Mouse (Mus musculus): ENCODE results near the gene Ssu2.

Ssu2 gene

DNA sequence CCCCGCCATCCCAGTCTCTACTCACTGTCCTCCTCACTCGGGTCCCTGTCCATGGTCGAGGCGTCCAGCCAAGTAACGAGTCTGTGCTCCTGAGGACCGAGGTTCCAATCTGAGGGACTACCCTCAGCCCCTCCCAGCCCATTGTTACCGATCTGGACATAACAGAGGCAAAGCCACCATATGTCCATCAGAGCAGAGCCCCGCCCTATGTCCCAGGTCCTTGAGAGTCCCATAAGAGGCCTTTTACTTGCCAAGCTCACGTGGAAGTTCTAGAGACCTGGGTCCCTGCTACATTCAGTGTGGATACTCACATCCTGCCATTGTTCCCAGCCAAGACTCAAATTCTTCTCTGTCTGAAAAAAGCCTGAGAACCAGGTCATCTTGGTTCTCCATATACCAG lies at the start of gene Ssu2:
Gene Ssu2, minus strand, starts transcription at position 77 of the 400 bp plus-strand sequence.
- peak; percentile 16 to 60 for DNase-seq

GRCm38 (mm10) chr6:112426018-112426732 lies 38.4 kb upstream of the Ssu2 start:
- DNase-seq: no peak

DNA sequence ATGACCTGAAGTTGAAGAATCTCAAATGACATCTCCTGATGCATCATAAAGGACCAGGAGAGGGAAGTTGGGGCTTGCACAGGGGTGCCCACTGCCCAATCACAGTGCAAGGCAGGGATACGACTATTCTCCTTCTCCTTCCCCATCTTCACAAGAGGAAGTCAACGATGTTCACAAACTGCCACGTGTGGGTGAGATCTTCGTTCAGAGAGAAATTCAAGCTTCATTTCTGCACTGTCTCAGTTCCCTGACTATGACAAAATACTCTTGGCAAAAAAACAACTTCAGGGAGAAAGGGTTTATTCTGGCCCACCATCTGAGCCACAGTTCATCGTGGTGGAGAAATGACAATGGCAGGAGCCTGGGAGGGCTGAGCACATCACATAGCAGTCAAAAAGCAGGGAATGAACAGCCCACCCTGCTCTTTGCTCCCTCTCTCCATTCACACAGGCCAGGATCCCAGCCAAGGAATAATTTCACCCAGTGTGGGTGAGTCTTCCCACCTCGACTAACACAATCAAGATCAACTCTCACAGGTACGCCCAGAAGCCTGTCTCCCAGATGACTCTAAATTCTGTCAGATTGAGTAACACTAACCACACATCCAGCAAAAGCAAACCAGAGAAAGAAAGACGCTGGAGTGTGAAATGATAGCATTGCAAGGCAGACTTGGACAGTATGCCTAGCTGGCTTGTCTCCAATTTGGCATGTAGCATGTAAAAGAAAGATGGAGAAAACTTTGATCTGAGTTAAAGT lies 36.1 kb upstream of the Ssu2 start:
- DNase-seq: no peak

- no peak for DNase-seq
Observed at GRCm38 (mm10) chr6:112420883-112421282, 33.1 kb upstream of the Ssu2 start.

DNA sequence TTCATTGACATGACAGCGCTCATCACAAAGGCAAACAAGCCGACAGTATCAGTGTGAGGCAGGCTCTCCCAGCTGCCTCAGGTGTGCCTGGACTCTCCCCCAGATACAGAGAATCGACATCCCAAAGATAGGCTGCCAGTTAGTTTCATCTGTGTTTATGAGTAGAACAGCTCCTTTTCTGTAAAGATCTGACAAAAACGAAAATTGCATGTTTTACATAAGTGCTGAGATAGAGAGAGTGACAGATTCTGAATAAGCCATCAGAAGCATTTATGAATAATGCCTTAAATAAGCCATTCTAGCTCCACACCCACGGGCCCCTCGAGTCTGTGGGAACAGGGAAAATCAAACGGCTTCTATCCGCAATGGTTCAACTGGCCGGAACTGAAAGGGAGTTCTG lies 31.5 kb upstream of the Ssu2 start:
- no peak for DNase-seq

DNA sequence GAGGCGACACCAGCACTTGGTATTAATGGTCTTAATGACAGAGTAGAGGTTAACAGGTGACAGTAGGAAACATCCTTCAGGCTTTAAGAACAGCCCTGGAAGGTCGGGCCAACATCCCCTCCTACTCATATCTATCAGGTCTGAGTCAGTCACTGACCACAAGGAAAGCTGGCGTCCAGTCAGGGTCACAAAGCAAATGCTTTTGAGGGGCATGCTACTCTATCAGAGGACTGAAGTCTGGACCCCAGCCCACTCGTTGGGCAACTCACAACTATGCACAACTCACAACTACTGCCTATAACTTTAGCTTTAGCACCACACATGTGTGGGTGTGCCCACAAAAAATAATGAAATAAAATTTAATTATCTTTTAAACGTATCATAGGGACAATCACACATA lies 16.3 kb upstream of the Ssu2 start:
- DNase-seq: no peak

GRCm38 (mm10) chr6:112401953-112402683 lies 14.3 kb upstream of the Ssu2 start:
- peak; percentile 76 to 87 for DNase-seq

DNA sequence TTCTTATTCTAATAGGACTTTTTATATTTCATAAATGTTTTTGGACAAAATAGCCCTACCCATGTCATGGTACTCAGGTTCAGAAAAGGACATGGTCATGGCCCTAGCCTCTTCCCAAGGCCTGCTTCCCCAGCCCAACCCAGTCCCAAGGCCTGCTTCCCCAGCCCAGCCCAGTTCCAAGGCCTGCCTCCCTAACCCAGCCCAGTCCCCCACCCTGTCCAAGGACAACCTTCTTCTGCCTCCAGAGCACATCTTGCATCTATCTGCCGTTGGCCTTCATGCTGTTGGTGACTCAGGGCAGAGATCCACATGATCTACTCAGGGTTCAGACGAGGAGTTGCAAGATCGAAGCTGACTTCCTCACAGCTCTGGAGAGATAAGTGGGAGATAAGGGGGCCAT lies 9.5 kb upstream of the Ssu2 start:
- no peak for DNase-seq

DNA sequence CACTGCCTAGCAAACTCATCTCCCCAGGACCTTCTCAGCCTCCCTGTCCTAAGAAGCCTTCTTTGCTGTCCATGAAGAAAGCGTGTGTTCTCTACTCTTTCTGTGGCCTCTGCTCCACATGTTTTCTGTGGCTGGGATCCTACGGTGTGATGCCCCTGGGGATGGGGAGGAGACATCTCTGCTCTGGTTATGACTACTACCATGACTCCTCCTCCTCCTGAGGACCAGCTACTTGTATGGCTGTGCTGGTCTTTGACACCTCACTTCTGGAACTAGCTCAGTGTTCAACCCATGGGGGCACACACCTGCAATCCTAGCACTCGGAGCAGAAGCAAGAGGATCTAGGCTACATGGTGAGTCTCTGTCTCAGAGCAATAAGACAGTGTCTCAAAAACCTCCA lies 8.5 kb upstream of the Ssu2 start:
- peak in 1 of 2 experiments; percentile 12 for DNase-seq

DNA sequence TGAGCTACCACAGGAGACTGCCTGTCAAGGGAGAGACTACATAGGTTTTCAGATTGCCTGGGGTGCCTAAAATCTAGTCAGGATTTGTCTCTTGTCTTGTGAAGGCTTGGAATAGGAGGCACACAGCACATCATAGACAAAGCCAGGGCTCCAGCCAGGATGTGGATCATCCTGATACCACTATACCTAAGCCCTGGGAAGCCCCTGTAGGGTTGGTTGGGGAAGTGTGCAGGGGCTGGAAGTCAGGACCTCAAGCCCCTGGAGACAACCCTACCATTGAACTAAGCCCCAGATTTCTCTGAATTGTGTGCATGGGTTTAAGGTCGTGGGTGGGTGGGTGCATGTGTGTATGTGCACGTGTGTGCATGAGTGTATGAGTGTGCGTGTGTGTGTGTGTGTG lies 562 bp upstream of the Ssu2 start:
- DNase-seq: no peak

GRCm38 (mm10) chr6:112386260-112386659 lies 1.6 kb downstream of the Ssu2 start:
- no peak for DNase-seq

DNA sequence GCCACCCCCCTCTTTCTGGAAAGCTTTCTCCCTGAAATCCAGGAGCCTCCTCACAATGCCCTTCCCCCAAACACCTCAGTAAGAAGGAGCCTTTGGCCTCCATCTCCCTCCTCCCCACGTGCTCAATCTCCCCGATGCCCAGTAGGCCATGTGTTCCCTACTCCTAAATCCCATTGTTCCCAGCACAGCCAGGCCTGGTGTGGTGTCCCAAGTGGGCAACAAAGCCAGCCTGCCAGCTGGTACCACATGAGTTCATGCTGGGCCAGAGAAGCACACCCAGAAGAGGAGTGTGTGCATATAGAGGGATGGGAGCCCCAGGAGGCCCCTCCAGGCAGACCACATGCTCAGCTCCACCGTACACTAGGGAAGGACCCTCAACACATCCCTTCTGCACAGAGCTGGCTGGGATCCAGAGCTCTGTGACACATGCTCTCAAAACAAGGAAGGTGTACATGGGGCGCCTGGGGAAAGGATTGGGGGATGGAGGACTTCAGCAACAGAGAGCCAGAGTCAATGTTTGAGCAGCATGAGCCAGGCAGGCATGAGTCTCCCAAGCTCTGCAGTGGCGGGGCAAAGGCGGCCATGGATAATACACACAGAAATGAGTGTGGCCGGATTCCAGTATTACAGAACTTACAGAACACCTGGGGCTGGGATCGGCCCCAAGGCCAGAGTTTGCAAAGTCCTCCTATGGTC lies 4.7 kb downstream of the Ssu2 start:
- DNase-seq: peak in 1 of 2 experiments; percentile 38

- DNase-seq: no peak
Observed at GRCm38 (mm10) chr6:112379054-112379453, 8.8 kb downstream of the Ssu2 start.

DNA sequence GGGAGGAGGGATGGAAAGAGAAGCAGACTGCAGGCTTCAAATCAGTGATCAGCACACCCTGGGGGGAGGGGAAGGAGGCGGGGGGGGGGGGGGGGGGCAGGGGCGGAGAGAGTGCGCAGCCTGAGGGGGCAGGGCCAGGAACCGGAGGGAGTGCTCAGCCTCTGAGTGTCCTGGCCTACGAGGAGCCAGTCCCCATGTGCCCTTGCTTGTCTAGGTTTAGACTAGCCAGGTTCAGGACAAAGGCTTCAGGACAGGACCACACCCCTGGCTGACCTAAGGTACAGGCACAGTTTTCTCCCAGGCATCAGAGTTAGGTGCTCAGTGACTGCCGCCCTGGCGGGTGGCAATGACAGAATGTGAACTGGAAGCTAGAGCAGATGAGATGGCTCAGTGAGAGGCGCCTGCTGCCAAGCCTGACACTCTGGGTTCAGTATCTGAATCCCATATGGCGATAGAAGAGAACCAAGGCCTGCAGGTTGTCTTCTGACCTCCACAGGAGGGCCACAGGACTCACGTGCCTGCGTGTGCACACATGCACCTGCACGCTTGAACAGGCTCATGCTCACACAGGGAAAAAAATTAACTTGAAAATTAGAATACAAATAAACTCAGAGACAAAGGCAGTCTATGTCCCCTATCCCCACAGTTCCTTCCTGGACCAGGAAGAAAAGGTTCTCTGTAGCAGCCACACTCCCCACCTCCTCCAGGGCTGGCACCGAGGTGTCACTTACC lies 12.0 kb downstream of the Ssu2 start:
- no peak for DNase-seq

GRCm38 (mm10) chr6:112373886-112374585 lies 13.8 kb downstream of the Ssu2 start:
- peak in 1 of 2 experiments; percentile 42 for DNase-seq

DNA sequence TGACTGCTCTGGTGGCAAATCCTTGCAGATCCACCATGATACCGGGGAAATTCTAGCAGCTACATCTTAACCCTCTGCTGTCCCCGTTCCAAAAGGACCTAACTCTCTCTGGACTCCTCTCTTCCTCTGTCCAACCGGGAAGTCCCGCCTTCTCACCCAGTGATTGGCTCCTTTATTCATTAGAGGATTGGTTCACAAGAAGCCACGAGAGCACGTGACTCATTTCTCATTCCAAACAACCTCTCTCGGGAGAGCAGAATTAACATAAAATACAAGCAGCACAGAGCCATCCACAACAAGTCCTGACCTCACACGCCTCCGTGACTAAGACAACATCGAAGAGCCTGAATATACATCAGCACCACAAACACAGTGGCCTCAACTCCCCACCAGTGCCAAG lies 22.5 kb downstream of the Ssu2 start:
- DNase-seq: no peak

DNA sequence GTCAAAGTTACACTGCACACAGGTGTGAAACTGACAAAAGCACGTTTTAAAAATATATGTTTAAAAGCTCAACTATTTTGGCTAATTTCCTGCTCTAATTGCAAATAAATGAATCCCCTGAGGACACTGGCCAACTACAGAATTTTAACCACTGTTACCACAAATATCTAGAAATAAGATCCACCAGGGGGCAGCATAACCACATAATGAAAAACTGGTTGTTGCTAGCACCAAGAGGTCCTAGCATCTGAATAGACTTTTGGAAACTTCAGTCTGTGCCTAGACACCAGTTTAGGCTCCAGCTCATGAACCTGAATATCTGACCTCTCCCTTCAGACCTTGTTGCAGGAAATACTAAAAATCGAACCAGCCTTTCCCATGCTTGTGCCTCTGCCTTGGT lies 23.2 kb downstream of the Ssu2 start:
- peak in 1 of 2 experiments; percentile 72 for DNase-seq

DNA sequence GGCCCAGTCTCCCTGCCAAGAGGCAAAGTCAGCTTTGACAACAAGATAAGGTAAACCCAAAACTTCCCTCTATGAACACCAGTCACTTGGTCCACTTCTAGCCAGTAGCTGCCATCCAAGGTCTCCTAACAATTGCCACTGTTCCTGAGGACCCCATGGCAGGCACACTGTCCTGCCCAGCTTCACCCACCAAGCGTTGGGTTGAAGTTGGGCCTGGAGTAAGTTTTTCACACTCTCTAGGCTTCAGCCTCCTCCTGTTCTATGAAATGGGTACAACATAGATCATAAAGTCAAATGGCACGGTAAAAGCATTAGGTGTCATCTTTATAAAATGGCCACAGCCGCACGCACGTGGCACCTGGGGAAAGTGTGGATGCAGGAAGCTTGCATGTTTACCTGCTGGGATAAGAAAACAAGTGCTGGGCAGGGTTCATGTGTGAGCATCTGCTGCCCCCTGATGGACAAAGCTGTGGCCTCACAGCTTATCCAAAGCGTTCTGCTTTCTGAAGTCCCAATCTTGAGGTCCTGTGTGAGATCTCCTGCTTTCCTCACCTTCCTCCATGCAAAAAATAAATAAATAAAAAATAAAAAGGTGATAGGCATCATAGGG lies 25.4 kb downstream of the Ssu2 start:
- DNase-seq: peak; percentile 72 to 88

DNA sequence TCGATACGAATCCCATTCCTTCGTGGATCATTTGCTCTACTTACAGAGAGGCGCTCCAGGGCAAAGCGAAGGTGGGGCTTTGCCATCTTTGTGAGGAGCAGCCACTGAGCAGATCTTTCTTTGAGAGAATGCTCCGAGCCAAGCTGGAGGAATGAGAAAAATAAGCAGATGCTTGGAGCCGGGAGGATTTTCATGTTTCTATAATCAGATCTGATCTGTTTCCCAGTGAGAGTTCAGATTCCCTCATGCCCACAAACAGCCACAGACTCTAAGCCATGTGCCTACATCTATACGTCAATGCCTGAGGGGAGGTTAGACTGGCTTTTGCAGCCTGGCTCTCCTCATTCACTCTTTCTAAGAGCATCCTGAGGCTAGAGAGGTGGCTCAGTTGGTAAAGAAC lies 27.1 kb downstream of the Ssu2 start:
- DNase-seq: no peak

DNA sequence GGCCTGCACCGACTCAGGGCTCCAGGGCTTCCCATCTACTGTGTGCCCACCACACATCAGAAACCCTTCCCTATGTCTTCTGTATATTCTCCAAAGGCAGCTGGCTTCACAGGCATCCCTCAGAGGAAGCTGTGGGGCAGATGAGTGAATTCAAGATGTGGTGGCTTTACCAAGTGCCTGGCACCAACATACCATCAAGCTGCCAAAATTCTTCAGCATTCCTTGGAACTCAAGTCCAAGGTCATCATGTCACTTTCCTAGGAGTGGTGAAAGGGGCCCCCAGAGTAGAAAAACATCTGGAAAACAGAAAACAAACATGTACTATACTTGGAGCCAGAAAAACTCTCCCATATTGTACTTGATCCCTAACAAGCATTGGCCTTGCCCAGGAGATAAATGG lies 28.5 kb downstream of the Ssu2 start:
- DNase-seq: no peak

- DNase-seq: no peak
Observed at GRCm38 (mm10) chr6:112350452-112350851, 37.4 kb downstream of the Ssu2 start.
